In the genomic region with DNA sequence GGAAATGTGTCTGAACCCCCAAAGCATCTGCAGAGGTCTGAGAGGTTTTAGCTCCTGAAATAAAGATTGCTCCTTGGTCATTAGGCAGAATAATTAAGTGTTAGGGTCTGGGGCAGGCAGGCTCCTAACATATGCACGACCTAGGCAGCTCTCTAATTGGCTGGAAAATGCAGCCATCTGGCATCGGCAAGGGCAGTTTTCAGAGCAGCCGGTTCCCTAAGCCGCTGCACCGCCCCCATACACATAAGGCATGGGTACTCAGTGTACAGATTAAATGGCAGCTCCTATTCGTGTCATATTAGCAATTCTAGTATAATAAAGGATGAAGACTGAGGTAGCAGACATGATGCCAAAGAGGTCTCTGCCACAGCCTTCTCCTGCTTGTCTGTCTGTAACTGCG, we compare ENCODE assay signal across 12 mouse cellular contexts.
DNase-seq lines count a peak whose midpoint lies in the region; ATAC-seq lines count a peak whose summit lies in the region.
"Had no signal": no experiment of that assay in that cellular context is flagged by ENCODE, and none has a peak within 500 bp of the region (broad histone marks: within the 10 kb centered on the region; RNA-seq: fewer than 3 reads in every experiment).

No protein-coding gene starts in this region.

- no peak overlapping the region for H3K4me3 ChIP-seq in midbrain, embryonic 12.5 days
- no peak overlapping the region for H3K4me3 ChIP-seq in midbrain, embryonic 10.5 days
- no peak overlapping the region for H3K4me3 ChIP-seq in embryonic facial prominence, embryonic 10.5 days
- no peak overlapping the region for H3K4me3 ChIP-seq in hindbrain, embryonic 16.5 days (ENCODE audit: low read length)
- H3K4me3 ChIP-seq: myocyte had no signal

- ATAC-seq in midbrain, embryonic 12.5 days (ENCODE audit: low FRiP score, low read depth): peak; percentile 86
- peak; percentile 80 for ATAC-seq in hindbrain, embryonic 16.5 days
- ATAC-seq in granulocyte monocyte progenitor cell, adult 5-6 weeks (replicated peaks; ENCODE audit: poor library complexity, severe bottlenecking): no peak

- H3K9ac ChIP-seq in midbrain, embryonic 12.5 days (replicated peaks): no peak overlapping the region
- no peak overlapping the region for H3K9ac ChIP-seq in hindbrain, embryonic 16.5 days (ENCODE audit: low read depth, low read length)

- no peaks in the 10 kb centered on the region for H3K27me3 ChIP-seq in midbrain, embryonic 12.5 days
- H3K27me3 ChIP-seq in midbrain, embryonic 10.5 days (ENCODE audit: low read depth, poor library complexity, severe bottlenecking): no peaks in the 10 kb centered on the region
- no peaks in the 10 kb centered on the region for H3K27me3 ChIP-seq in embryonic facial prominence, embryonic 10.5 days (replicated peaks; ENCODE audit: low read depth, poor library complexity, severe bottlenecking)
- H3K27me3 ChIP-seq in hindbrain, embryonic 16.5 days (replicated peaks; ENCODE audit: control insufficient read depth, insufficient read depth, low read length): no peaks in the 10 kb centered on the region

- H3K27ac ChIP-seq in midbrain, embryonic 12.5 days (replicated peaks): no peak overlapping the region
- no peak overlapping the region for H3K27ac ChIP-seq in midbrain, embryonic 10.5 days (replicated peaks)
- H3K27ac ChIP-seq in embryonic facial prominence, embryonic 10.5 days (replicated peaks): no peak overlapping the region
- no peak overlapping the region for H3K27ac ChIP-seq in hindbrain, embryonic 16.5 days (ENCODE audit: low read depth, low read length)

- peaks cover 24% of the 10 kb centered on the region for H3K4me1 ChIP-seq in midbrain, embryonic 12.5 days
- H3K4me1 ChIP-seq in midbrain, embryonic 10.5 days: peaks cover 24% of the 10 kb centered on the region
- peaks cover 25% of the 10 kb centered on the region for H3K4me1 ChIP-seq in embryonic facial prominence, embryonic 10.5 days
- H3K4me1 ChIP-seq in hindbrain, embryonic 16.5 days (ENCODE audit: control insufficient read depth, insufficient read depth, low read depth, low read length): peaks cover 12% of the 10 kb centered on the region

- H3K9me3 ChIP-seq in midbrain, embryonic 12.5 days: no peaks in the 10 kb centered on the region
- H3K9me3 ChIP-seq in midbrain, embryonic 10.5 days (replicated peaks): no peaks in the 10 kb centered on the region
- H3K9me3 ChIP-seq in embryonic facial prominence, embryonic 10.5 days: no peaks in the 10 kb centered on the region
- no peaks in the 10 kb centered on the region for H3K9me3 ChIP-seq in hindbrain, embryonic 16.5 days (ENCODE audit: control insufficient read depth, low read length)

- no peak overlapping the region for H3K4me2 ChIP-seq in midbrain, embryonic 12.5 days (replicated peaks)
- H3K4me2 ChIP-seq in hindbrain, embryonic 16.5 days (ENCODE audit: low read length): no peak overlapping the region

- 33% methylated on average over 7 of the region's 7 CpGs for WGBS in midbrain, embryonic 12.5 days
- 67% methylated on average over 7 of the region's 7 CpGs for WGBS in midbrain, embryonic 10.5 days
- WGBS in embryonic facial prominence, embryonic 10.5 days: 45% methylated on average over 7 of the region's 7 CpGs
- WGBS in hindbrain, embryonic 16.5 days: 36% methylated on average over 7 of the region's 7 CpGs

- H3K36me3 ChIP-seq in midbrain, embryonic 12.5 days: no peaks in the 10 kb centered on the region
- no peaks in the 10 kb centered on the region for H3K36me3 ChIP-seq in midbrain, embryonic 10.5 days
- H3K36me3 ChIP-seq in embryonic facial prominence, embryonic 10.5 days (replicated peaks): no peaks in the 10 kb centered on the region
- H3K36me3 ChIP-seq in hindbrain, embryonic 16.5 days (ENCODE audit: control insufficient read depth, insufficient read depth, low read length): no peaks in the 10 kb centered on the region

- DNase-seq in midbrain, embryonic 10.5 days (ENCODE audit: low spot score): no peak
- DNase-seq in embryonic facial prominence, embryonic 10.5 days (ENCODE audit: low spot score): peak; percentile 45
- peak; percentile 65 for DNase-seq in retina, embryonic 14.5 days (ENCODE audit: low spot score)
- DNase-seq in thymus, postnatal 14 days: no peak
- no peak for DNase-seq in heart, adult 18-20 months
- DNase-seq: gastrocnemius, postnatal 10 days; heart, postnatal 36 days; lung, adult 18-20 months had no signal

Comparison
In these comparisons a context has a peak if more than half of its experiments do, and no peak if none do; other contexts are left out.
1. DNase-seq: peak in embryonic facial prominence, embryonic 10.5 days (single experiment) and retina, embryonic 14.5 days (single experiment); none in midbrain, embryonic 10.5 days (single experiment), thymus, postnatal 14 days (single experiment) and heart, adult 18-20 months (0 of 2).